Mouse (Mus musculus): ENCODE results near the gene Prps1.

DNA sequence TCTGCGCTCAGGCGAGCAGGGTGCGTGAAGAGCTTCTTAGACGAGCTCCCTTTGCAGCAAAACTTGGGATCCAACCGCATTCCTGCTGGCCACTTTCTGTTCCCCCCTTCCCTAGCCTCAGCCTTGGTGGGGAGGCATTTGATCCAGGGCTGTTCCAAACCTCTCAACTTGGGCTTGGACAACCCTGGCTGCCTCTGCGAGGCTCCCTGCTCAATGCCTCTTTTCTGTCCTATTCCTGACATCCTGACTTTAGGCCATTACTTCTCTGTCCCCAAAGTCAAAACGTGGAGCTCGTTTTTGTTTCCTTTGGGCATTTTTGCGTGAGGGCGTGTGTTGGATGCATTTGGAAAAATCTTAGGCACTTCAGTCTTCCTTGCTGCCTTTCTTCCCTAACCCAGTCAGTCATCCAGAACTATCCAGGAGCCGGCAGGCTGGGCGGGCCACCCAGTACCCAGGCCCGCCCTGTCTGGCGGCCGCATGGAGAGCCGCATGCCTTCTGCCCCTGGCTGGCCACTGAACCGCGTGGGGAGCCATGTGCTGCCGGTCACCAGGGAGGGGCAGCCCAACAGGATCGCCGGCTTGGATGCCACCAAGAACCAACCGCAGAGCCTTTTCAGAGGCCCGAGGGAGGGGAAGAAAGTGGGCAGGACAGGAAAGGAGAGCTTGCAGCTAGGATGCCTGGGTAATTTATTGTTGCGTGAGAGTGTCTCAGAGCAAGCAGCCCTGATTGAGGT, 54.5 kb downstream of the Prps1 start:
- TF ChIP-seq CTCF (IDR thresholded peaks at IDR 0.05; ENCODE audit: low read depth, low read length): no peak
- TF ChIP-seq TAL1 (conservative IDR thresholded peaks at IDR 0.05; ENCODE audit: low read depth, low read length): no peak
- no peak for TF ChIP-seq POLR2AphosphoS5 (IDR thresholded peaks at IDR 0.05; ENCODE audit: insufficient replicate concordance, low read depth, low read length)
- TF ChIP-seq GATA1 (IDR thresholded peaks at IDR 0.05; ENCODE audit: borderline replicate concordance, low read length): no peak
- no peak for TF ChIP-seq GATA2 (IDR thresholded peaks at IDR 0.05; ENCODE audit: borderline replicate concordance, low read depth, low read length)

All from G1E (cell line).